Mouse (Mus musculus) midbrain, postnatal 0 days (tissue): Measurements from ENCODE around the gene Pdzrn3. TPM values are rescaled to one million over a fixed set of nuclear protein-coding genes. Genes with fewer than 3 reads are reported as not detected.

Experiments
- ATAC-seq: fragments of 200-750 bp; cut with Nextera tagmentation; 2 replicates; pipeline ENCODE4 v1.8.0; 2017; ENCODE audit warnings: moderate number of reproducible peaks, mild to moderate bottlenecking, moderate TSS enrichment, moderate library complexity; ENCODE audit not compliant: low FRiP score
- DNase-seq: peaks from one replicate; pipeline ENCODE4 v3.0.0-alpha.2; 2015; ENCODE audit warnings: low spot score
- H3K27ac ChIP-seq: fragments of 300-500 bp; sonication (generic); 2 replicates; pipeline ENCODE4 v1.5.1; 2014; ENCODE audit warnings: low read depth, mild to moderate bottlenecking, low read length, mixed read lengths
- H3K27me3 ChIP-seq: fragments of 300-500 bp; sonication (generic); 2 replicates; pipeline ENCODE4 v1.6.1; 2014; ENCODE audit warnings: low read length, control low read depth, mixed read lengths; ENCODE audit not compliant: insufficient read depth
- H3K36me3 ChIP-seq: fragments of 300-500 bp; sonication (generic); 2 replicates; pipeline ENCODE4 v1.6.1; 2014; ENCODE audit warnings: low read length, control low read depth, mixed read lengths; ENCODE audit not compliant: insufficient read depth
- H3K4me1 ChIP-seq: fragments of 300-500 bp; sonication (generic); 2 replicates; pipeline ENCODE4 v1.6.1; 2014; ENCODE audit warnings: mild to moderate bottlenecking, control low read depth, antibody characterized with exemption, low read length, mixed read lengths; ENCODE audit not compliant: insufficient read depth
- H3K4me2 ChIP-seq: fragments of 300-500 bp; sonication (generic); 2 replicates; pipeline ENCODE4 v1.6.1; 2014; ENCODE audit warnings: low read depth, mild to moderate bottlenecking, low read length, mixed read lengths; ENCODE audit not compliant: poor library complexity, severe bottlenecking
- H3K4me3 ChIP-seq: fragments of 300-500 bp; sonication (generic); 2 replicates; pipeline ENCODE4 v1.5.1; 2014; ENCODE audit warnings: low read depth, mild to moderate bottlenecking, low read length, moderate library complexity
- H3K9ac ChIP-seq: fragments of 300-500 bp; sonication (generic); replicated peaks from 2 replicates; pipeline ENCODE4 v1.6.1; 2014; ENCODE audit warnings: mild to moderate bottlenecking, low read length, moderate library complexity, mixed read lengths; ENCODE audit not compliant: poor library complexity, severe bottlenecking
- H3K9me3 ChIP-seq: fragments of 300-500 bp; sonication (generic); 2 replicates; pipeline ENCODE4 v1.6.1; 2016; ENCODE audit warnings: low read length, control low read depth
- CTCF ChIP-seq: IDR thresholded peaks from 2 replicates; pipeline ENCODE4 v1.5.1; 2016; ENCODE audit warnings: antibody characterized with exemption, mild to moderate bottlenecking
- WGBS: fragments of 180-500 bp; shearing (Covaris S2); extraction: QIAGEN DNeasy Blood & Tissue Kit; methylation state at CpG from one replicate; pipeline ENCODE4 v1.1.7; 2014; 5-methylcytosine and 5-hydroxymethylcytosine counted together
- polyA plus RNA-seq: library from polyadenylated mRNA; unstranded; fragments of >200 nt; fragmentation: Nextera tagmentation; extraction: Ambion mirVana; gene quantifications from 2 replicates; pipeline ENCODE4 v1.2.1, GENCODE M21; 2015
- total RNA-seq: library from RNA; depleted of rRNA; stranded (reverse); fragments of >200 nt; gene quantifications from 2 replicates; pipeline ENCODE4 v1.2.3, GENCODE M21; 2014

Gene Pdzrn3
- total and polyA plus RNA-seq, 2 experiments from 2014 or later = 10.8 to 27.2 TPM

DNA sequence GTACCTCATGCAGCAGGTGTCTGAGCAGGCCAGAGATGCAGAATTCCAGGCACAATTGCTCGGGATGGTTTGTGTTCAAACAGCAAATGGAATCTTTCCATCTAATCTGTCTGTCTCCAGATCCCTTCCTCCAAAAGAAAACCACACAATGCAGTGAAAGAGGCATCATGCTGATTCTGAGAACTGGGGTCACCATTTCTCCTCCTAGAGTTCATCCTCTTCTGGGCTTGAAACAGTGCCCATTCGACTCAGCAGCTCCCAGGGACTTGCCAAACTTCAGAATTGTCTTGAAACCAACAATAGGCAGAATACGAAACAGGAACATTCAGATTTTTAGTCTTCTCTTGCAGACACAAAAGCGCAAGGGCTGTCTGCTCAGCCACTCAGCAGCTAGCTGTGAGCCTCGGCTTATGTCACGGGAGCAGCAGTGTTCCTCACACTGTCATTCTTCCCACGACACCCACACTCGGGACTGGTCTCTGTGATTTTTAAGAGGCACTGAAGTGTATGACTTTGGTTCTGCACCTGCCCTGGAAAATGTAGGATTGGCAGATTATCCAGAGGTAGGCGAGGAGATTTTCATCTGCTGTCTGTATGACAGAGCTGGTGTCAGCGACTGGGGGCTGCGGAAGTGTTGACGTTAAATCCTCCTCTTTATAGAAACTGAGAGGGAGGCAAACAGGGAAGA, 125.6 kb downstream of the Pdzrn3 start:
- TF ChIP-seq CTCF = no peak
- Histone ChIP-seq H3K9me3 (no peaks in the 10 kb centered on the region), H3K27ac (no peak overlapping the region), H3K36me3 (no peaks in the 10 kb centered on the region), H3K27me3 (no peaks in the 10 kb centered on the region), H3K4me1 (0 out of 2 replicates have a peak, but pooled peaks cover 3% of the 10 kb centered on the region), H3K9ac (no peak overlapping the region), H3K4me2 (0 out of 2 replicates have a peak overlapping the region, but pooled peaks have one; percentile 2), H3K4me3 (no peak overlapping the region)
- ATAC-seq (no peak), DNase-seq (no peak)
- 28% methylated on average over 12 of the region's 12 CpGs for WGBS

DNA sequence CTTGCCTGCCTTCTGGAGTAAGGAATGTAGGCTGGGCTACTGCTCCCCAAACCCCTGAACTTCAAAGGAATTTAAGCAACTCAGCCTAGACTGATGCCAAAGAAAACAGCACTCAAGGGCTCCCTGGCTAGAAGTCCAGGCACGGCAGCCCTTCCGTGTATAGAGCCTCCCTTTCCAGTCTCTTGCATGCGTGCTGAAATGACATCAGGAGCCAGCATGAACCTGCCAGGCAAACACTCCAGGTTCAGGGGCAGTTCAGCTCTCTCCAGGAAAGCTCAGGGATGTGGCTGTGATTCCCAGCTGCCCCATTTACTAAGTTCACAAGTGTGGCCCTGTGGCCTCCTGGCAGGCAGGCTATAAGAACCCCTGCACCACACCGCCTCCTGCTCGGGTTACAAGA, 126.5 kb downstream of the Pdzrn3 start:
- H3K27me3 ChIP-seq = no peaks in the 10 kb centered on the region
- H3K9ac ChIP-seq = no peak overlapping the region
- no peak for TF ChIP-seq CTCF
- H3K4me2 ChIP-seq = no peak overlapping the region
- 52% methylated on average over 5 of the region's 5 CpGs for WGBS
- H3K36me3 ChIP-seq = no peaks in the 10 kb centered on the region
- H3K4me1 ChIP-seq = 0 out of 2 replicates have a peak, but pooled peaks cover 3% of the 10 kb centered on the region
- no peak overlapping the region for H3K27ac ChIP-seq
- DNase-seq = peak; percentile 31
- ATAC-seq = no peak
- H3K4me3 ChIP-seq = no peak overlapping the region
- H3K9me3 ChIP-seq = no peaks in the 10 kb centered on the region

- Histone ChIP-seq H3K4me3 (no peak overlapping the region), H3K9me3 (no peaks in the 10 kb centered on the region), H3K4me2 (no peak overlapping the region), H3K27ac (no peak overlapping the region), H3K36me3 (no peaks in the 10 kb centered on the region), H3K9ac (no peak overlapping the region), H3K27me3 (no peaks in the 10 kb centered on the region), H3K4me1 (no peaks in the 10 kb centered on the region)
- no peak for ATAC-seq
- no peak for DNase-seq
- no peak for TF ChIP-seq CTCF
- WGBS = 79% methylated on average over 4 of the region's 4 CpGs
These were observed 131.6 kb downstream of the Pdzrn3 start for GRCm38 (mm10) chr6:101246137-101246536.

DNA sequence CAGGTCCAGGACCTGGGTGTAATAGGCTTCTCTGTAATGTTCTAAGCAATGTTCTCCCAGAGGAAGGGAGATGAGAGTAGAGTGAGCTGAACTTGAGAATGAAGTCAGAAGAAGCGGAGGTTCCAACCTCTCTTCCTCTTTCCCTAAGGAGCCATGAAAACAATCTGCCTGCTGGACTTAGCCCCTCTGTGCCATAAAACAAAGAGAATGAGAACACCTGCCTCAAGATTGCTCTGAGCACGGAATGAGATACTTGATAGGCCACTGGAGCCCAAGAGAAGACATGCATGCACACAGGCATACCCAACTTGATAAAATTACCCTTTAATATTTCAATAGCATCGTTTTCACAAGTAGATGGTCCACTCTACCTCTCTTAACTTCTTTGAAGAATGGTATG, 133.3 kb downstream of the Pdzrn3 start:
- H3K27me3 ChIP-seq = no peaks in the 10 kb centered on the region
- H3K4me2 ChIP-seq = no peak overlapping the region
- no peaks in the 10 kb centered on the region for H3K4me1 ChIP-seq
- H3K27ac ChIP-seq = no peak overlapping the region
- ATAC-seq = no peak
- no peaks in the 10 kb centered on the region for H3K9me3 ChIP-seq
- no peak overlapping the region for H3K9ac ChIP-seq
- 92% methylated on average over 3 of the region's 3 CpGs for WGBS
- no peak for DNase-seq
- no peak for TF ChIP-seq CTCF
- no peaks in the 10 kb centered on the region for H3K36me3 ChIP-seq
- no peak overlapping the region for H3K4me3 ChIP-seq

GRCm38 (mm10) chr6:101243189-101243815, 134.4 kb downstream of the Pdzrn3 start:
- no peak overlapping the region for H3K4me2 ChIP-seq
- 89% methylated on average over 7 of the region's 7 CpGs for WGBS
- H3K9ac ChIP-seq = no peak overlapping the region
- no peaks in the 10 kb centered on the region for H3K27me3 ChIP-seq
- no peaks in the 10 kb centered on the region for H3K9me3 ChIP-seq
- no peaks in the 10 kb centered on the region for H3K4me1 ChIP-seq
- no peak overlapping the region for H3K4me3 ChIP-seq
- TF ChIP-seq CTCF = no peak
- DNase-seq = no peak
- H3K36me3 ChIP-seq = no peaks in the 10 kb centered on the region
- ATAC-seq = no peak
- H3K27ac ChIP-seq = no peak overlapping the region

GRCm38 (mm10) chr6:101236641-101237246, 141.0 kb downstream of the Pdzrn3 start:
- TF ChIP-seq CTCF = no peak
- DNase-seq (no peak), ATAC-seq (no peak)
- Histone ChIP-seq H3K27me3 (no peaks in the 10 kb centered on the region), H3K36me3 (no peaks in the 10 kb centered on the region), H3K9me3 (no peaks in the 10 kb centered on the region), H3K4me1 (no peaks in the 10 kb centered on the region; the same call in 1 of the 2 replicates), H3K27ac (no peak overlapping the region), H3K4me2 (no peak overlapping the region), H3K9ac (no peak overlapping the region), H3K4me3 (no peak overlapping the region)
- WGBS = 28% methylated on average over 4 of the region's 5 CpGs
